Mouse (Mus musculus) kidney, embryonic 14.5 days (tissue): ENCODE measurements around the gene Ntn1. TPM values are rescaled to one million over a fixed set of nuclear protein-coding genes. Genes with fewer than 3 reads are reported as not detected.

Source experiments
- microRNA-seq: library from miRNA; unstranded; fragments of <30 nt; microRNA quantifications from one replicate; pipeline ENCODE4, GENCODE M21; 2016
- polyA plus RNA-seq: library from polyadenylated mRNA; unstranded; fragments of >200 nt; fragmentation: Nextera tagmentation; extraction: Ambion mirVana; gene quantifications from 2 replicates; pipeline ENCODE4 v1.2.1, GENCODE M21; 2014

Gene Ntn1
- polyA plus RNA-seq, 1 experiment from 2014 or later, result 8.5 TPM

Small RNA genes within 50 kb of the gene (microRNA-seq; reads per million reads assigned to microRNA genes)
- not detected for gene Mir6406

Other genes with a start within 250 kb of the Ntn1 start
- gene Pik3r5, start 31.3 kb upstream of the Ntn1 start, polyA plus RNA-seq, result 0.41 and 1.5 TPM in 2 replicates
- gene Pik3r6, start 102.2 kb upstream of the Ntn1 start, polyA plus RNA-seq, result 2.3 and 3.7 TPM in 2 replicates
- 1.0 and 1.4 TPM in 2 replicates for gene Mfsd6l, start 155.4 kb upstream of the Ntn1 start, polyA plus RNA-seq
- 2.5 and 3.0 TPM in 2 replicates for gene Ccdc42, start 186.2 kb upstream of the Ntn1 start, polyA plus RNA-seq